Mouse (Mus musculus): Measurements from ENCODE around the gene Ptprc.

- no peak for TF ChIP-seq CTCF (IDR thresholded peaks at IDR 0.05; ENCODE audit: low read depth, low read length)
- no peak for TF ChIP-seq POLR2A (IDR thresholded peaks at IDR 0.05; ENCODE audit: borderline replicate concordance, low read depth, low read length)
Observed at GRCm38 (mm10) chr1:138083707-138084106, 91.8 kb downstream of the Ptprc start.

Data from bone marrow macrophage, adult 2 months (primary cell).